Mouse (Mus musculus): ENCODE results near the gene Panx1. TPM values are rescaled to one million over a fixed set of nuclear protein-coding genes. Genes with fewer than 3 reads are reported as not detected.

The Panx1 gene
- total RNA-seq, 2 experiments from 2014 or later: 33.6 to 36.1 TPM

DNA sequence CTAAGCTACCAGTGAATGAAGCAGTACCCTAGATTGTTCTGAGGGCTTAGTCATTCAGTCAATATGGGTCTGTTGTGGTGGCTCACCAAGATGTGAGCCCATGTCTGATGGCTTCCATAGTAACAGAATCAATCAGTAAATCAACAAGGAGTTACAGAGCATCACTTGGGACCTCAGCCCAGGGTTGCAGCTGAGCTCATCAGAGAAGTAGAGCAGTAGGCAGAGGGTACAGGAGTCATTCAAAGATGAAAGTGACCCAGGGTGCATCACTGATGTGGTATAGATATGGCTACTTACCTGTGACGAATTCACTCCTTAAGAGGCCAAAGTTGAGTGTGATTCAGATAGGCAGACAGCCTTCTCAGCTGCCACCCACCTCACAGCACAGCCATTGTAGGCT, 49.8 kb downstream of the Panx1 start:
- no peak for TF ChIP-seq CTCF (IDR thresholded peaks at IDR 0.05)
- intact Hi-C loops (cut with DNase I): loop anchor here (5.0 kb wide), 2 partner anchors 88 to 128 kb away; no protein-coding TSS in a partner anchor
- H3K27ac ChIP-seq: peak overlapping the region; percentile 88
- H3K4me3 ChIP-seq: no peak overlapping the region
- no peak for DNase-seq (ENCODE audit: extremely low spot score in 1 of 2, low spot score in 2 of 2)

DNA sequence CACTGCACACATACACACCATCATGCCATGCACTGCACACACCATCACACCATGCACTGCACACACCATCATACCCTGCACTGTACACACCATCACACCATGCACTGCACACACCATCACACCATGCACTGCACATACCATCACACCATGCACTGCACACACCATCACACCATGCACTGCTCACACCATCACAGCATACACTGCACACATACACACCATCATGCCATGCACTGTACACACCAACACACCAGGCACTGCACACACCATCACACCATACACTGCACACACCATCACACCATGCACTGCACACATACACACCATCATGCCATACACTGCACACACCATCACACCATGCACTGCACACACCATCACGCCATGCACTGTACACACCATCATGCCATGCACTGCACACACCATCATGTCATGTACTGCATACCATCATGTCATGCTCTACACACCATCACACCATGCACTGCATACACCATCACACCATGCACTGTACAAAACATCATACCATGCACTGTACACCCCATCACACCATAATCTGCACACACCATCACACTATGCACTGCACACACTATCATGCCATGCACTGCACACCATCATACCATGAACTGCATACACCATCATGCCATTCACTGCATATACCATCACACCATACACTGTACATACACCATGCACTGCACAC, 56.5 kb downstream of the Panx1 start:
- DNase-seq (ENCODE audit: extremely low spot score in 1 of 2, low spot score in 2 of 2): no peak
- no peak overlapping the region for H3K4me3 ChIP-seq
- intact Hi-C loops (cut with DNase I): no loop called here
- no peak overlapping the region for H3K27ac ChIP-seq
- no peak for TF ChIP-seq CTCF (IDR thresholded peaks at IDR 0.05)

DNA sequence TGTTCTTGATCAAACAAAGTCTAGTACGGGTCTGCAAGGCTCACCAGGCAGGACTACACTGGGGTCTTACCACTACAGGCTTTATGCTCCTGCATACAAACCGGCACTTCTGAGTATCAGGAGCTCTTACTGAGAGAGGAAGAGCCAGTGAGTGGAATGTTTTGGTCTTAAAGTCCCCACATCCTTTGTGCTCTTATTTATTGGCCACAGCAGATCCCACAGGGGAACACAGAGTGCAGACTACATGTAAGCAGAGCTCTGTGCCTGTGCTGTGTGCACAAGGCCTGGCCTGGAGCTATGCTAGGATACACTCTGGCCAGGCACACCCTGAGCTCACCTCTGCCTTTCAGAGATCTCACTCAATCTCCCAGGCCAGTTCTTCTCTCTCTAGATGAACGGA, 62.1 kb downstream of the Panx1 start:
- intact Hi-C loops (cut with DNase I): loop anchor here (5.0 kb wide), 1 partner anchor 76 kb away; no protein-coding TSS in a partner anchor

DNA sequence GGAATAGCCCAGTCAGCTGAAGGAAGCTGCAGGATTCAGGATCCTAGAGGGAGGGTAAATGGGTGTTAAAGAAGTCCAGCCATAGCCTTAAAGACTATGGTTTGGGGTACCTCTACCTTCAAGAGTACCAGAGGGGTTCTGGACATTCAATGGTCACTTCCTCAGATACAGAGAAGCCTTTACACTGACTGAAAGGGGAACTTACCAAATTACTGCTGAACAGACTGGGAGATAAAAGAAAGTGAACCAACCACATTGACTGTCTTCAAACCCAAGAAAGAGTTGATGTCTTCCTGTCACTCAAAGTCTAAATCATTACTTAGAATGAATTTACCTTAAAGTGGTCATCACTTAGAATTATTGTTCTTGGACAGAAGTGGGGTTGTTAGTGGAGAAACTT, 62.6 kb downstream of the Panx1 start:
- DNase-seq (ENCODE audit: extremely low spot score in 1 of 2, low spot score in 2 of 2): no peak
- TF ChIP-seq CTCF (IDR thresholded peaks at IDR 0.05): no peak
- H3K27ac ChIP-seq: peak overlapping the region; percentile 36; the same call in 1 of the 2 replicates
- H3K4me3 ChIP-seq: no peak overlapping the region
- intact Hi-C loops (cut with DNase I): loop anchor here (5.0 kb wide), 1 partner anchor 75 kb away; no protein-coding TSS in a partner anchor

More for the DNA sequence above, 62.1 kb downstream of the Panx1 start:
- Histone ChIP-seq H3K4me3 (no peak overlapping the region), H3K27ac (no peak overlapping the region)
- no peak for DNase-seq (ENCODE audit: extremely low spot score in 1 of 2, low spot score in 2 of 2)
- TF ChIP-seq CTCF (IDR thresholded peaks at IDR 0.05): no peak

DNA sequence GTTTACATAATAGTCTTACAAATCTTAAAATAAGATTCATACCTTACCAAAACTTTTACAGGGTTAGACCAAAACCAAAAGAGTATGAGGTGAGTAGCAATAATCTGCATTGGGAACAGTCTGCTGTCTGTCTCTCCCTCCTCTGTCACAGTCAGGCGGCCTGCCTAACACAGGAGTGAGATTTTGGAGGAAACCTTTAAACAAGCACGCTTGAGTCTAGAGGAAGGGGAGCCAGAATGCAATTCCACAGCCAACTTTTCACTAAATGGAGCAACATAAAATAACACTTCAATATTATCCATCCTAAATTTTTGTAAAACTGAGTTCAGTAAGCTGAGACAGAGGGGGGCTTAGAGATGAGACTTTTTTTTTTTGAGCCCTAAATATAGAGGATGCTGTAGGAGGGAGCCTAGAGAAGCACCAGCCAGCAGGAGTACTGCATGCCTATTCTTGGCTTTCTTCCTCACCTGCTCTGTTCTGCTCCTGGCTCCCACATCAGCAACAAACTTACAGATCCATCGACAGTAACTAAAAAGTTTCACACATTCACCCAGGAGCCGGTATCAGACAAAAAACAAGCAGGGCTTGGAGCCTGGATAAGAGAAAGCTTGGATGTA, 63.6 kb downstream of the Panx1 start:
- intact Hi-C loops (cut with DNase I): loop anchor here (5.0 kb wide), 1 partner anchor 74 kb away; no protein-coding TSS in a partner anchor
- DNase-seq (ENCODE audit: extremely low spot score in 1 of 2, low spot score in 2 of 2): no peak
- H3K4me3 ChIP-seq: no peak overlapping the region
- peak overlapping the region; percentile 41; the same call in 1 of the 2 replicates for H3K27ac ChIP-seq
- no peak for TF ChIP-seq CTCF (IDR thresholded peaks at IDR 0.05)

DNA sequence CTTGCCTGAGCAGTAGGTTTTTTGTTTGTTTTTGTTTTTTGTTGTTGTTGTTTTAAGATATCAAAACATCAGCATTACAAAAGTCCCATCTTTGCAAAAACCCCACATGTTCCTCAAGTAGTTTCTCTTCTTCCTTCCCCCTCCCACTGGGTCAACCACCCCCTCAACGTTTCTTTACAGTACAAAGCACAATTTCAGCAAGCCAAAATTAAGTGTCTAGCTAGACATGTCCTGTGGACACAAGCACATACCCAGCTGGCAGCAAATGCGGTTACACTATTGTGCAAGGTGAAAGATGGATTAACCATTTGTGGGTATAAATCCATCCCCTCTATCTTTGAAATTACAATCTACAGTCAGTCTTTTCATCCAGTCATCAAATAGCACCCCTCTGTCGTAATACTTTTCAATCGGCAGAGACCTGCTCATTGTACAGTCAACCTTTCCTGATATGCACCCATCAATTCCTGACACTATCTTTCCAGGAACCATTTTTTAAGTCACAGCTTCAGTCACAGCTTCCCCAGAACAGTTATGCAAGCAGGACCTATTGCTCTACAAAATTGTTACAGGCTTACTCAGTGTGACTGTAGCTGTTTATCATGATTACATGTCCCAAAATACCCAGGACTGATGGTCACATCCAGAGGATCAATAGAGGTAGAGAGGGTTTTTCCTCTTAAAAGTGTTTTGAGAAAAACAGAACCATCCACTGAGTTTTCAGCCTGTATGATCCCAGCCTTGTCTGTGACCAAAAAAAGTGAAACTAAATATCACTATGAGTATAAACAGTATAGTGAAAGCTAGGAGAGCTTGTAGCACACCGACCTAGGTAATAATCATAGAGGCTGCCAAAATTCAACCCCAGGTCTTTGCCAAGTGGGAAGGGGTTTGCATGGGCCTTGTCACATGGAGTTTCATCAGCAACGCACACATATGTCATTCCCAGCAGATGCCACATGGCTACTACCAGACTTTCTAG, 70.7 kb downstream of the Panx1 start:
- no peak for TF ChIP-seq CTCF (IDR thresholded peaks at IDR 0.05)
- intact Hi-C loops (cut with DNase I): no loop called here
- H3K4me3 ChIP-seq: no peak overlapping the region
- DNase-seq (ENCODE audit: extremely low spot score in 1 of 2, low spot score in 2 of 2): no peak
- no peak overlapping the region for H3K27ac ChIP-seq

DNA sequence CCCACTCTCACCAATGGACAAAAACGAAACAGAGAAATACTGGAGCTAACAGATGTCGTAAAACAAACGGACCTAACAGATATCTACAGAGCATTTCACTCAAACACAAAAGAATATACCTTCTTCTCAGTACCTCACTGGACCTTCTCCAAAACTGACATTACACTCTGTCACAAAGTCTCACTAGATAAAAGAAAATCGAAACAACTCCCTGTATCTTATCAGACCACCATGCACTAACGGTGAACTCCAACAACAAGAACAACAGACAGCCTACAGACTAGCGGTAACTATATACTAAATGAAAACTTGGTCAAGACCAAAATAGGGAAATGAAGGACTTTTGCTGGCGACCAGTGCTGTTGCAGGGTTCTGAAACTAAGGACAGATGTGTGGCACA, 71.5 kb downstream of the Panx1 start:
- intact Hi-C loops (cut with DNase I): no loop called here
- Histone ChIP-seq H3K27ac (no peak overlapping the region), H3K4me3 (no peak overlapping the region)
- no peak for TF ChIP-seq CTCF (IDR thresholded peaks at IDR 0.05)
- no peak for DNase-seq (ENCODE audit: extremely low spot score in 1 of 2, low spot score in 2 of 2)

DNA sequence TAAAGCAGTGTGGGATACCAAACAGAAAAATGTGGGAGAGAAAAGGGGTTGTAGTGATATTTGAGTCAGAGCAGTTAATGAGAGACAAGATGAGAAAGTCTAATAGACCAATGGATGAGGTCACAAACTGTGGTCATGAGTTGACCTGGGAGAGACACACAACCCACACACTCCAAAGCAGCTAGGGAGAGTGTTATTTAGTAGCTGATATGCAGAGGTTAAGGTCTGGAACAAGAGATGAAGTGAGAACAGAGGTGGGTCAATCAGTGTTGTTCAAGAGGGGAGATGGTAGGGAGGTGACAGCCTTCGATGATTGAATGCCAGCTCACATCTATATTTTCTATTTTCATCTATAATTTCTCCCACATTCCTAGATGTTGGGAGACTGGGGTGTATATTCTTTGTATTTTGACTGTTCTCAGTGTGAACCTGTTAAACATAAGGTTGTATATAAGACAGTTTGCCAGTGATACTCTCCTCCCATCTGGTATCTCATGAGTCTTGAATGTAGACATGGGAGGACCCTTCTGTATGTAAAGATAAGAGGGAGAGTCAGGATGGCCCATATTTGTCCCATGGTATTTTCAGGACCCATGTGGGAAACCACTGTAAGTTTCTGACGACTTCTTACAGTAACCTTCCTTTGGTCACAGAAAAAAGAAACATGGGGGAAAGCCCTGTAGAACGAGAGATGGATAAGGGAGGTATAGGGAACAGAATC, 74.3 kb downstream of the Panx1 start:
- no peak for DNase-seq (ENCODE audit: extremely low spot score in 1 of 2, low spot score in 2 of 2)
- H3K4me3 ChIP-seq: no peak overlapping the region
- intact Hi-C loops (cut with DNase I): no loop called here
- TF ChIP-seq CTCF (IDR thresholded peaks at IDR 0.05): no peak
- H3K27ac ChIP-seq: no peak overlapping the region

DNA sequence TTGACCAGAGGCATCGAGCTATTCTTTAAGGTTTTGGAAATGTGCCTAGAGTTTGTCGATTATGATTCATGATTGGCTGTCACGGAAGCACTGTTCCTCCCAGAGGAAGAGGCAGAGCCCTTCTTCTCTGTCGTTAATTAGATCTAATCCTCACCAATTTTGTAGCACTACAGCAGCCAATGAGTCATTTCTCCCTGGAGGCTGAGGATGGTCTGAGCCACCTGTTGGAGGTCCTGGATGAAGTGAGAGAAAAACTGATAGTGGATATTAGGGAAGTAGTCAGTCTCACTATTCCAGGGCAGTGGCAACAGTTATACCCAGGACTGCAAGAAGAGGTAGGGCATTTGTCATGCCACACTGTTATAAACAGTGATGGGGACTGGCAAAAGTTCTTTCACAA, 75.1 kb downstream of the Panx1 start:
- TF ChIP-seq CTCF (IDR thresholded peaks at IDR 0.05): no peak
- Histone ChIP-seq H3K27ac (no peak overlapping the region), H3K4me3 (no peak overlapping the region)
- intact Hi-C loops (cut with DNase I): no loop called here
- DNase-seq (ENCODE audit: extremely low spot score in 1 of 2, low spot score in 2 of 2): no peak

DNA sequence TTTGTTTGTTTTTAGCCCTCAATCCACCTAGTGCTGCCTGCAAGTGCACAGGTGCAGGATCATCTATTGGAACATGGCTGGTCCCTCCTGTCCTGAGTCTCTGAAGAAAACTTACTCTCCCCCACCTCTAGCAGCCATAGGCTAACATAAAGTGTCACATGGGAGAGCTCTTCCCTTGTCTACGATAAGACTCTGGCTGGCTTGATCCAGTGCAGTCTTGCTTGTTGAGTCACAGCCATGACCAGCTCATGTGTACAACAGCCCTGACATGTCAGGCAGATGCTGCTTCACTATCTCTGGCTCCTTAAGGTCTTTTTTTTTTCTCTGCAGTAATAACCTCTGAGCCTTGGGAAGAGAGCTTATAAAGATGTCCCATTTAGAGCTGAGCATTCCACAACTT, 77.7 kb downstream of the Panx1 start:
- H3K27ac ChIP-seq: no peak overlapping the region
- DNase-seq (ENCODE audit: extremely low spot score in 1 of 2, low spot score in 2 of 2): no peak
- no peak for TF ChIP-seq CTCF (IDR thresholded peaks at IDR 0.05)
- intact Hi-C loops (cut with DNase I): no loop called here
- no peak overlapping the region for H3K4me3 ChIP-seq

DNA sequence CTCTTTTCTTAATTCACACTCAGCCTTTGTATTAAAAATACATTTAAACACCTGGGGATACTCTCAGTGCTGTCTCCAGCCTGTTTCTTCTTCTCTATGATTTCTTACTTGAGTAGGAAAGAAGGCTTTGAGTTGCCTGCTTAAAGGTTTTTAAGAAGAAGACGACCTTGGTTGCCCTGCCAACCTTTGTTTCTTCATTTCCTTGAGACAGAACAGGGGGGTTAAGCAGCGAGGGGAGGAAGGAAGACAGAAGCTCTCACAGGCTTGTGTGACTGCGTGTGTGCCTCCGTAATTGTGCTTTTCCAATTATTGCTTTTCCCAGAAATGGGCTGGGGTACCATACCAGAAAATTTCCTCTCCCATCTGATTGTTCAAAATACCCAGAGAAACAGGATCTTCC, 78.5 kb downstream of the Panx1 start:
- no peak for TF ChIP-seq CTCF (IDR thresholded peaks at IDR 0.05)
- Histone ChIP-seq H3K27ac (no peak overlapping the region), H3K4me3 (no peak overlapping the region)
- intact Hi-C loops (cut with DNase I): no loop called here
- no peak for DNase-seq (ENCODE audit: extremely low spot score in 1 of 2, low spot score in 2 of 2)
